Mouse (Mus musculus) MEL (cell line): ENCODE data around the gene Eng. TPM values are rescaled to one million over a fixed set of nuclear protein-coding genes. Genes with fewer than 3 reads are reported as not detected.
A peak's percentile ranks its signal among the peaks of the same experiment; 100 is the strongest.

Source experiments
- DNase-seq: peaks from one replicate; pipeline ENCODE4 v3.0.0; 2011; ENCODE audit warnings: low read depth, low spot score
- H3K27ac ChIP-seq: 2 replicates; pipeline ENCODE4 v1.5.1; 2012; ENCODE audit warnings: low read depth, mild to moderate bottlenecking, control low read depth, low read length, moderate library complexity; ENCODE audit not compliant: control insufficient read depth
- H3K27me3 ChIP-seq, 2 experiments: fragments of 150-350 bp in 1 of 2; sonication (generic) in 1 of 2; 2 replicates each; pipeline ENCODE4 v1.6.1; 2012; ENCODE audit warnings: low read length in 2 of 2, mild to moderate bottlenecking in 2 of 2, improper control_type of control experiment in 1 of 2, moderate library complexity in 1 of 2; ENCODE audit not compliant: insufficient read depth in 2 of 2, control insufficient read depth in 1 of 2
- H3K36me3 ChIP-seq, 2 experiments: 2 replicates each; pipeline ENCODE4 v1.6.1; 2012 to 2014; ENCODE audit warnings: low read length in 2 of 2, improper control_type of control experiment in 1 of 2, inconsistent platforms in 1 of 2, mild to moderate bottlenecking in 1 of 2; ENCODE audit not compliant: insufficient read depth in 2 of 2, control insufficient read depth in 1 of 2
- H3K4me1 ChIP-seq, 2 experiments: fragments of 150-350 bp in 1 of 2; sonication (generic) in 1 of 2; 2 replicates each; pipeline ENCODE4 v1.6.1; 2012; ENCODE audit warnings: low read length in 2 of 2, improper control_type of control experiment in 1 of 2, mild to moderate bottlenecking in 1 of 2; ENCODE audit not compliant: insufficient read depth in 2 of 2, control insufficient read depth in 1 of 2
- H3K4me3 ChIP-seq, 2 experiments: fragments of 150-350 bp in 1 of 2; sonication (generic) in 1 of 2; 2 replicates each; pipeline ENCODE4 v1.5.1; 2012; ENCODE audit warnings: low read depth in 2 of 2, low read length in 2 of 2, mild to moderate bottlenecking in 2 of 2, moderate library complexity in 2 of 2, control low read depth in 1 of 2, improper control_type of control experiment in 1 of 2; ENCODE audit not compliant: control insufficient read depth in 1 of 2, insufficient read depth in 1 of 2
- H3K79me2 ChIP-seq: 2 replicates; pipeline ENCODE4 v1.6.1; 2012; ENCODE audit warnings: mild to moderate bottlenecking, low read length, moderate library complexity; ENCODE audit not compliant: control insufficient read depth, poor library complexity, insufficient read depth
- H3K9ac ChIP-seq: 2 replicates; pipeline ENCODE4 v1.6.1; 2012; ENCODE audit warnings: low read depth, mild to moderate bottlenecking, control low read depth, low read length, moderate library complexity; ENCODE audit not compliant: control insufficient read depth, poor library complexity, severe bottlenecking
- H3K9me3 ChIP-seq: fragments of 150-350 bp; sonication (generic); replicated peaks from 2 replicates; pipeline ENCODE4 v1.6.1; 2012; ENCODE audit warnings: mild to moderate bottlenecking, low read length, improper control_type of control experiment, moderate library complexity; ENCODE audit not compliant: insufficient read depth
- BHLHE40 ChIP-seq: IDR thresholded peaks from 2 replicates; pipeline ENCODE4 v1.6.1; 2012; ENCODE audit warnings: low read depth, mild to moderate bottlenecking, inconsistent platforms, low read length, improper control_type of control experiment, borderline replicate concordance
- CHD1 ChIP-seq: IDR thresholded peaks from 2 replicates; pipeline ENCODE4 v1.6.1; 2012; ENCODE audit warnings: low read depth, mild to moderate bottlenecking, inconsistent platforms, low read length, improper control_type of control experiment
- CHD2 ChIP-seq: IDR thresholded peaks from 2 replicates; pipeline ENCODE4 v1.6.1; 2011; ENCODE audit warnings: low read length, improper control_type of control experiment
- E2F4 ChIP-seq: IDR thresholded peaks from 2 replicates; pipeline ENCODE4 v1.6.1; 2011; ENCODE audit warnings: low read depth, low read length, improper control_type of control experiment, borderline replicate concordance
- ELF1 ChIP-seq: IDR thresholded peaks from 2 replicates; pipeline ENCODE4 v1.6.1; 2014; ENCODE audit warnings: low read depth, mild to moderate bottlenecking, inconsistent platforms, low read length, improper control_type of control experiment, moderate library complexity
- ETS1 ChIP-seq: IDR thresholded peaks from 2 replicates; pipeline ENCODE4 v1.6.1; 2012; ENCODE audit warnings: low read depth, mild to moderate bottlenecking, inconsistent platforms, low read length, improper control_type of control experiment, moderate library complexity
- GABPA ChIP-seq: IDR thresholded peaks from 2 replicates; pipeline ENCODE4 v1.6.1; 2012; ENCODE audit warnings: low read depth, mild to moderate bottlenecking, inconsistent platforms, low read length, improper control_type of control experiment, moderate library complexity
- GATA1 ChIP-seq: IDR thresholded peaks from 2 replicates; pipeline ENCODE4 v1.6.1; 2011; ENCODE audit warnings: low read depth, low read length, improper control_type of control experiment
- HCFC1 ChIP-seq: IDR thresholded peaks from 2 replicates; pipeline ENCODE4 v1.6.1; 2012; ENCODE audit warnings: low read depth, mild to moderate bottlenecking, inconsistent platforms, low read length, improper control_type of control experiment, moderate library complexity
- JUND ChIP-seq: IDR thresholded peaks from 2 replicates; pipeline ENCODE4 v1.6.1; 2011; ENCODE audit warnings: low read depth, mild to moderate bottlenecking, improper control_type of control experiment, low read length
- KAT2A ChIP-seq: conservative IDR thresholded peaks from 2 replicates; pipeline ENCODE4 v1.6.1; 2012; ENCODE audit warnings: low read depth, low read length, improper control_type of control experiment, inconsistent platforms
- MAFK ChIP-seq: IDR thresholded peaks from 2 replicates; pipeline ENCODE4 v1.6.1; 2011; ENCODE audit warnings: low read depth, mild to moderate bottlenecking, low read length, improper control_type of control experiment, borderline replicate concordance
- MAX ChIP-seq: IDR thresholded peaks from 2 replicates; pipeline ENCODE4 v1.6.1; 2011; ENCODE audit warnings: low read length, improper control_type of control experiment
- MEF2A ChIP-seq: IDR thresholded peaks from 2 replicates; pipeline ENCODE4 v1.6.1; 2014; ENCODE audit warnings: low read depth, mild to moderate bottlenecking, inconsistent platforms, low read length, improper control_type of control experiment; ENCODE audit not compliant: poor library complexity, insufficient replicate concordance, severe bottlenecking; ENCODE audit errors: extremely low read depth
- MXI1 ChIP-seq: IDR thresholded peaks from 2 replicates; pipeline ENCODE4 v1.6.1; 2011; ENCODE audit warnings: mild to moderate bottlenecking, low read depth, low read length, improper control_type of control experiment
- MYB ChIP-seq: IDR thresholded peaks from 2 replicates; pipeline ENCODE4 v1.6.1; 2011; ENCODE audit warnings: mild to moderate bottlenecking, low read depth, low read length, improper control_type of control experiment
- MYC ChIP-seq: IDR thresholded peaks from 2 replicates; pipeline ENCODE4 v1.6.1; 2011; ENCODE audit warnings: low read depth, mild to moderate bottlenecking, low read length, improper control_type of control experiment, moderate library complexity
- NELFE ChIP-seq: IDR thresholded peaks from 2 replicates; pipeline ENCODE4 v1.6.1; 2011; ENCODE audit warnings: low read depth, low read length, improper control_type of control experiment
- NRF1 ChIP-seq: IDR thresholded peaks from 2 replicates; pipeline ENCODE4 v1.6.1; 2014; ENCODE audit warnings: low read depth, mild to moderate bottlenecking, inconsistent platforms, low read length, improper control_type of control experiment, moderate library complexity; ENCODE audit not compliant: poor library complexity, insufficient read depth, severe bottlenecking
- POLR2A ChIP-seq, 2 experiments: IDR thresholded peaks; 2 replicates each; pipeline ENCODE4 v1.6.1; 2011 to 2012; ENCODE audit warnings: low read length in 2 of 2, mild to moderate bottlenecking in 2 of 2, control low read depth in 1 of 2, improper control_type of control experiment in 1 of 2, low read depth in 1 of 2, moderate library complexity in 1 of 2; ENCODE audit not compliant: control insufficient read depth in 1 of 2, insufficient read depth in 1 of 2, poor library complexity in 1 of 2
- POLR2AphosphoS2 ChIP-seq: IDR thresholded peaks from 2 replicates; pipeline ENCODE4 v1.6.1; 2011; ENCODE audit warnings: low read length, improper control_type of control experiment
- POLR2AphosphoS5 ChIP-seq: IDR thresholded peaks from 2 replicates; pipeline ENCODE4 v1.6.1; 2012; ENCODE audit warnings: low read depth, borderline replicate concordance, mild to moderate bottlenecking, inconsistent platforms, low read length, moderate library complexity, mixed read lengths
- RAD21 ChIP-seq: IDR thresholded peaks from 2 replicates; pipeline ENCODE4 v1.6.1; 2011; ENCODE audit warnings: mild to moderate bottlenecking, low read depth, low read length, improper control_type of control experiment
- RCOR1 ChIP-seq: IDR thresholded peaks from 2 replicates; pipeline ENCODE4 v1.6.1; 2012; ENCODE audit warnings: low read depth, mild to moderate bottlenecking, inconsistent platforms, low read length, improper control_type of control experiment
- SIN3A ChIP-seq: IDR thresholded peaks from 2 replicates; pipeline ENCODE4 v1.6.1; 2012; ENCODE audit warnings: low read length, improper control_type of control experiment, inconsistent platforms
- SMC3 ChIP-seq: IDR thresholded peaks from 2 replicates; pipeline ENCODE4 v1.6.1; 2011; ENCODE audit warnings: low read depth, low read length, improper control_type of control experiment
- TAL1 ChIP-seq: IDR thresholded peaks from 2 replicates; pipeline ENCODE4 v1.6.1; 2012; ENCODE audit warnings: mild to moderate bottlenecking, inconsistent platforms, low read length, moderate library complexity, mixed read lengths
- TCF12 ChIP-seq: IDR thresholded peaks from 2 replicates; pipeline ENCODE4 v1.6.1; 2014; ENCODE audit warnings: low read depth, mild to moderate bottlenecking, inconsistent platforms, low read length, improper control_type of control experiment, moderate library complexity
- UBTF ChIP-seq: IDR thresholded peaks from 2 replicates; pipeline ENCODE4 v1.6.1; 2012; ENCODE audit warnings: low read depth, mild to moderate bottlenecking, inconsistent platforms, low read length, improper control_type of control experiment, moderate library complexity, borderline replicate concordance; ENCODE audit not compliant: insufficient read depth
- USF1 ChIP-seq: IDR thresholded peaks from 2 replicates; pipeline ENCODE4 v1.6.1; 2014; ENCODE audit warnings: low read depth, mild to moderate bottlenecking, inconsistent platforms, low read length, improper control_type of control experiment, moderate library complexity
- USF2 ChIP-seq, 2 experiments: IDR thresholded peaks; 2 replicates each; pipeline ENCODE4 v1.6.1; 2011 to 2012; ENCODE audit warnings: improper control_type of control experiment in 2 of 2, low read length in 2 of 2, borderline replicate concordance in 1 of 2, inconsistent platforms in 1 of 2, low read depth in 1 of 2, mild to moderate bottlenecking in 1 of 2; ENCODE audit not compliant: insufficient read depth in 1 of 2
- ZC3H11A ChIP-seq: IDR thresholded peaks from 2 replicates; pipeline ENCODE4 v1.6.1; 2012; ENCODE audit warnings: low read depth, mild to moderate bottlenecking, inconsistent platforms, low read length, improper control_type of control experiment
- ZKSCAN1 ChIP-seq: IDR thresholded peaks from 2 replicates; pipeline ENCODE4 v1.6.1; 2012; ENCODE audit warnings: low read depth, mild to moderate bottlenecking, inconsistent platforms, low read length, improper control_type of control experiment, moderate library complexity
- ZMIZ1 ChIP-seq: IDR thresholded peaks from 2 replicates; pipeline ENCODE4 v1.6.1; 2012; ENCODE audit warnings: low read depth, mild to moderate bottlenecking, inconsistent platforms, low read length, improper control_type of control experiment, moderate library complexity
- ZNF384 ChIP-seq: IDR thresholded peaks from 2 replicates; pipeline ENCODE4 v1.6.1; 2012; ENCODE audit warnings: low read depth, mild to moderate bottlenecking, inconsistent platforms, low read length, improper control_type of control experiment
- polyA plus RNA-seq, 2 experiments: library from polyadenylated mRNA; stranded (reverse) in 1 of 2; unstranded in 1 of 2; fragments of >175 nt in 1 of 2; fragments of >200 nt in 1 of 2; gene quantifications; 2 replicates each; pipeline versions ENCODE4 v1.2.1 to v1.2.4; 2012; ENCODE audit warnings: low replicate concordance in 2 of 2, low read depth in 1 of 2; ENCODE audit not compliant: insufficient read length in 2 of 2, insufficient read depth in 1 of 2, missing spikeins in 1 of 2
- total RNA-seq: library from RNA; depleted of rRNA; stranded (reverse); fragments of 300-350 nt; gene quantifications from 2 replicates; pipeline ENCODE4 v1.2.3, GENCODE M21; 2012

Eng gene
- total and polyA plus RNA-seq, 3 experiments = 0.73 to 1.0 TPM; not detected in 1

GRCm38 (mm10) chr2:32712934-32713817, 66.8 kb downstream of the Eng start, which contains the start of gene Cdk9:
Gene Cdk9 (minus strand): TSS chr2:32713076.
- peaks cover 14 to 33% of the 10 kb centered on the region in 2 experiments for H3K4me1 ChIP-seq
- H3K9me3 ChIP-seq = no peaks in the 10 kb centered on the region
- peaks cover 31% of the 10 kb centered on the region for H3K79me2 ChIP-seq
- H3K27ac ChIP-seq = peak within 1 kb of the TSS; percentile 79
- H3K36me3 ChIP-seq = peaks cover 5 to 34% of the 10 kb centered on the region in 2 experiments
- DNase-seq = peak; percentile 92
- H3K27me3 ChIP-seq = no peaks in the 10 kb centered on the region
- peak within 1 kb of the TSS; percentile 98 to 99 for H3K4me3 ChIP-seq
- peak within 1 kb of the TSS; percentile 95 for H3K9ac ChIP-seq
- TF ChIP-seq POLR2AphosphoS5 (no peak), MEF2A (no peak), TAL1 (no peak), ZNF384 (no peak), RCOR1 (no peak), USF2 (IDR thresholded peaks at IDR 0.05; ENCODE audit: borderline replicate concordance in 1 of 2, insufficient read depth in 1 of 2, low read depth in 1 of 2, low read length in 2 of 2) (no peak), MAX (no peak), SMC3 (peak; percentile 89), POLR2A (IDR thresholded peaks at IDR 0.05; ENCODE audit: control insufficient read depth in 1 of 2, insufficient read depth in 1 of 2, low read depth in 1 of 2, low read length in 2 of 2, poor library complexity in 1 of 2) (peak; percentile 24 to 50; a peak in 1 of 4 replicates), MAFK (no peak), ZMIZ1 (no peak), CHD1 (no peak), HCFC1 (peak; percentile 72), ZC3H11A (peak; percentile 49), NRF1 (peak; percentile 44; the same call in 1 of the 2 replicates), USF1 (no peak), MYC (no peak), CHD2 (no peak), RAD21 (peak; percentile 73), NELFE (peak; percentile 51; the same call in 1 of the 2 replicates), SIN3A (peak; percentile 84), POLR2AphosphoS2 (no peak), GATA1 (no peak), JUND (no peak), TCF12 (peak; percentile 40; the same call in 1 of the 2 replicates), MXI1 (peak; percentile 64), E2F4 (no peak; the same call in 1 of the 2 replicates), ELF1 (peak; percentile 47; the same call in 1 of the 2 replicates), GABPA (no peak), ETS1 (no peak), KAT2A (peak; percentile 12; the same call in 1 of the 2 replicates), UBTF (no peak), ZKSCAN1 (no peak), MYB (no peak), BHLHE40 (no peak)
